Mouse (Mus musculus): ENCODE data around the gene Gm14692. TPM values are rescaled to one million over a fixed set of nuclear protein-coding genes. Genes with fewer than 3 reads are reported as not detected.
"Not testable (repeated sequence)": the region's sequence is repeated elsewhere in the genome, so short reads cannot be mapped to it uniquely, and the experiment has no call there.

The Gm14692 gene
- not detected in 2 replicates for polyA plus RNA-seq (2016; fragmentation: Nextera tagmentation; extraction: Ambion mirVana)

DNA sequence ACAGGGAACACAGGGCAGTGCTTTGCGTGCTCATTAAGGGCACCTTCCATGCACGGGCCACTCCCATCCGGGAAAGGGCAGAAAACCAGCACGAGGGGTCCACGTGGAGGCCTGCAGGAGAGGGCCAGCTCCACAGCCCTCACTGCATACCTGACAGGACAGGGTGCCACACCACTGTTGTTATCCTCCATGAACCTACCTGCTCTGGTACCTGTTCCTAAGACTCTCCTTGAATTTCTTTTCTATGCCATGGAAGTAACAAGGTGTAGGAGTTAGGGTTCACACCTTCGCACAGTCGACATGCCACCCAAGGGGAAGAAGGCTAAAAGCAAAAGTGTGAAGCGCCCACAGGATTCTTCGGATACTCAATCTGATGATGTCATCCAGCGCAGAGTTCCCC is at the start of gene Gm14692:
Gene Gm14692, plus strand, starts transcription at position 301 of the 400 bp plus-strand sequence.
- not testable (repeated sequence) for H3K36me3 ChIP-seq; H3K4me2 ChIP-seq; H3K9ac ChIP-seq; H3K4me3 ChIP-seq; ATAC-seq (ENCODE audit: insufficient number of reproducible peaks, low FRiP score); H3K4me1 ChIP-seq (replicated peaks); H3K27me3 ChIP-seq (replicated peaks); H3K27ac ChIP-seq (ENCODE audit: poor library complexity, severe bottlenecking); H3K9me3 ChIP-seq (replicated peaks)
- WGBS, result 95% methylated on average over 5 of the region's 10 CpGs

DNA sequence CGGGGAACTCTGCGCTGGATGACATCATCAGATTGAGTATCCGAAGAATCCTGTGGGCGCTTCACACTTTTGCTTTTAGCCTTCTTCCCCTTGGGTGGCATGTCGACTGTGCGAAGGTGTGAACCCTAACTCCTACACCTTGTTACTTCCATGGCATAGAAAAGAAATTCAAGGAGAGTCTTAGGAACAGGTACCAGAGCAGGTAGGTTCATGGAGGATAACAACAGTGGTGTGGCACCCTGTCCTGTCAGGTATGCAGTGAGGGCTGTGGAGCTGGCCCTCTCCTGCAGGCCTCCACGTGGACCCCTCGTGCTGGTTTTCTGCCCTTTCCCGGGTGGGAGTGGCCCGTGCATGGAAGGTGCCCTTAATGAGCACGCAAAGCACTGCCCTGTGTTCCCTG is 2.0 kb upstream of the Gm14692 start, which contains the start of gene Gm1140:
Gene Gm1140, minus strand, starts transcription at position 101 of the 400 bp plus-strand sequence.
- not testable (repeated sequence) for H3K4me3 ChIP-seq; H3K4me1 ChIP-seq (replicated peaks); H3K9ac ChIP-seq; H3K27me3 ChIP-seq (replicated peaks); H3K36me3 ChIP-seq; H3K27ac ChIP-seq (ENCODE audit: poor library complexity, severe bottlenecking); H3K4me2 ChIP-seq; H3K9me3 ChIP-seq (replicated peaks); ATAC-seq (ENCODE audit: insufficient number of reproducible peaks, low FRiP score)
- 89% methylated on average over 3 of the region's 11 CpGs for WGBS

Other genes starting within 250 kb of the Gm14692 start
- gene Gm1140, start 2.1 kb upstream of the Gm14692 start, polyA plus RNA-seq (2016; fragmentation: Nextera tagmentation; extraction: Ambion mirVana), result not detected in 2 replicates
- not detected in 2 replicates for gene 4933436I01Rik, start 225.8 kb downstream of the Gm14692 start, polyA plus RNA-seq (2016; fragmentation: Nextera tagmentation; extraction: Ambion mirVana)